Mouse (Mus musculus): ENCODE measurements around the gene Unc13a.

Unc13a gene

DNA sequence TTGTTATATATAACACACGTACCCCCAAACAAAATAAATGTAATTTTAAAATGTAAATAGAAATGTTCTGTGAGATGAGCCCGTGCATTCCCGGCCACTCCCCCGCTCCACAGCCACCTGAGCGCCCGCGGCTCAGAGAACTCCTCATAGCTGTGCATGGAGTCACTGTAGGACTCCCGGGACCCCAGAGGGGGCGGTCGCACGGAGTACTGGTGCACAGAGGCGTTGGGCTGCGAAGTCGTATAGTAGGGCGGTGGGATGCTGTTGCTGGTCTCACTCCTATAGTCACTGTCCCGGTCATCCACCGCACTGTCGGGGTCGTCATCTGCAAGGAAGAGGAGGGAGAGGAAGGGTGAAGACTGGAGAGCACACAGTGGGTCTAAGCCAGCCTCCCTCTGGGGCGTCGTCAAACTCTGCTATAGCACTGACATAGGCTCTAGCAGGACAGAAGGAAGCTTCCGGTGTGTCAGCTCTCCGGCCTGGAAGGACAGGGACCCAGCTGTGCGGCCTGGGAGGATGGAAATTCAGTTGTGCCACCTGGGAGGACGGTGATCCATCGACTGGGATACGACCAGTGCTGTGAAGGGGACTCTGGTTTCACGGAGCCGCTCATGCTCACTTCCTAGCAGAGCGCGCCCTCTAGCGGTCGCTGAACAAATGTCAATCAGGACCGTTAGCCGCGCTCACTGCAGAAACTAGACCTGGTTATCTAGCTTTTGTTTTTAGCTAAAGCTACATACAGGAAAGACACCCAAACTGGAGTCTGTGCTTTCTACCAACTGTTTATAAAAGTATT, 11.0 kb downstream of the Unc13a start:
- DNase-seq: peak; percentile 85

- DNase-seq: no peak
Observed at GRCm38 (mm10) chr8:71659751-71660150, 11.8 kb downstream of the Unc13a start.

DNA sequence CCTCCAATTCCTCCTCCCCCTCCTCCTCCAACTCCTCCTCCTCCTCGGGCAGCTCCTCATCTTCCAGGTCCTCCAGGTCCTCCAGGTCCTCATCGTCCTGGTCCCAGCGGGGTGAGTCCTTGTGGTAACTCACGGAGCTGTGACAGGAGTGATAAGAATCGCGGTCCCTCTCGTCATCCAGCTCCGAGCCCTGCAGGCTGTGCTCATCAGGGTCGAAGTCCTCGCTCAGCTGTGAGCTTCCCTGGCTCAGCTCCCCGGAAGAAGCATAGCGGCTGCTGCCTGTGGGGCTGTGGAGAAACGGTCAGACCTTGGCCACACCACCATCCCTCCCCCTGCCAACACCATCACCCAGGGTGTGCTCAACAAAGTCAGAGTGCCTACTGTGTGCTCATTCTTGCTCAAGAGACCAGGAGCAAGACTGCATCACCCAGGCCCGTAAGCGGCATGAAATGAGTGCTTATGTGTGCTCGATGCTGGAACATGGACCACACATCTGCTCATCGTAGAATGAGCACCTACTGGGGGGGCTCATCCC, 13.0 kb downstream of the Unc13a start:
- DNase-seq: no peak

DNA sequence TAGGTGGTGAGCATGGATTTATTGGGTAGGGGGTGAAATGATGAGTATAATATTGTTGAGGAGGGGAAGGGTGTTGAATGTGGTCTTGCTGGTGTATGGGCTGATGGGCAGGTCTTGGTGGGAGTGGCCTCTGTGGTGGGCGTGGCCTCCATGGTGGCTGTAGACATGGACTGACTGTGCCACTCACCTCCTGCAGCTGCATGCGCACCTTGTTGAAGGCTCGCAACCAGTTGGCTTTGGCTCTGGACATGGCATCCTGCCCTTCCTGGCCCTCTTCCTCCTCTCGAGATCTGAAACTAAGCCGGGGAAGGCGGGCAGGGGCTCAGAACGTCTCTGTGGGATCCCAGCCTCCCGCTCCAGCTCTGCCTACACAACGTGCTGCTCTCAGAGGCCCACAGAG, 13.7 kb downstream of the Unc13a start:
- DNase-seq: no peak

DNA sequence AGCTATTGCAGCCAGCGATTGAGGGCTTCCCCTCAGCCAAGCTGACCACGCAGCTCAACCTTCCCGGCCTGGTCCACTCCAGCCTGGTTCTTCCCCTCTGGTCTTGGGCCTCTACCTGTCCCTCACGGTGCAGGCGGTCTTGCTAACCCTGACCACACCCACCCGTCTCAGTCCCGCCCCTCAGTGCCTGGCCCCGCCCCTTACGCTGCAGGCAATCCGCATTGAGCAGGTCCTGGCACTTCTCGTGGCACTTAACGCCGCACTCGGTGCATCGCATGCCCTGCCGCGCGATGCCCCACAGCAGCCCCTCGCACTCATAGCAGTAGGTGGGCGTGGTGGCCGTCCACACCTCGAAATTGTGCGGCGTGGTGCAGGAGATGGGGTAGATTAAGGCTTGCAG, 17.0 kb downstream of the Unc13a start:
- DNase-seq: no peak

DNA sequence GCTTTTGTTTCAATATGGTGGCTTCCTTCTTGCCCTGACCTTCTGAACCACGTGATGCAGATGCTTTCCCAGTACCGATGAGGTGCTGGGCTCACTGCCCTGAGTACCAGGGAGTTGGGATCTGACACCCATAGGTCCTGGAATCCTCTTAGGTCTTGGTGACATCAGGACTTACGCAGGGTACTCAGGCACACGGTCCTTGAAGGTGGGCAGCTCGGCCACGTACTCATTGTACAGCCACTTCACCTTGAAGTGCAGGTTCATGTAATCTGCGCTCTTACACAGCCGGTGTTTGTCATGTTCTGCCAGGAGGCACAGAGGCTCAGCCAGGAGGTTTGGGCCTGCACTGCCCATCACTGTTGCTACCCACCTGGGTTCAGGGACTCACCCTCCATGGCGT, 26.0 kb downstream of the Unc13a start:
- no peak for DNase-seq

- no peak for DNase-seq
Observed at GRCm38 (mm10) chr8:71639318-71639717, 32.2 kb downstream of the Unc13a start.

DNA sequence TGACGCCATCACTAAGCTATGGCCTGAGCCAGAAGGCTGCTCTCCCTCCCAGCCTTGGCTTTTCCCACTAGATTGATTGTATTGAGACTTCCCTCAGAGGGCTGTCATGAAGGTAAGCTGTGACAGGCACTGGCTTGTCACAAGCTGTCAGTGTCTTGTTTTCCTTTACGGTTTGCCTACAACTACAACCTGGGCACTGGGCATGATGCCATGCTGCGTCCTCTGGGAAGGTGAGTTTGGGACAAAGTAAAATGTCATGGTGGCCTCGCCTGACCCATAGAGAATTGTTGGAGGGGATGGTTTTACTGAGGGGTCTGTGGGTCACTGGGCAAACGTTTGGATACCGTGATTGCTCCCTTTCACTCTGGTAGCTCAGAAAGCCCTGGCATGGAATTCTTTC, 33.2 kb downstream of the Unc13a start:
- no peak for DNase-seq

GRCm38 (mm10) chr8:71637149-71638095, 34.1 kb downstream of the Unc13a start:
- DNase-seq: peak; percentile 80

- peak; percentile 67 for DNase-seq
Observed at GRCm38 (mm10) chr8:71633981-71634667, 37.4 kb downstream of the Unc13a start.

DNA sequence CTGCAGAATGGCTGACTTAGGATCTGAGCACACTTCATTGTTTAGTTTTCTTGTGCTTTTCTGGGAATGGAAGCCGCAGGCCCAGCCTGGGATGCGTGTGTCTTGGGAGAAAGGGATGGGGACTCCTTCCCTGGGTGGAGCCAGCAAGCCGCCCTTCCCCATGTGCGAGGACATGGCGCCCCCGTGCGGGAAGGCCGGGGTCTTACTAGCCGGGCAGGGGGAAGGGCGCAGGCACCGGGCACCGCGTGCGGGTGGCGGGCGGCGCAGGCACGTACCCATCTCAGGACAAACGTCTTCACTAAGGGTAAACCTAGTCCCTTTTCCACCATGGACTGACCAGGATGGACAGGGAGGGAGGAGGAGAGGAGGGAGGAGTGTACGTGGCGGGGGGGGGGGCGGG, 38.4 kb downstream of the Unc13a start:
- no peak for DNase-seq

DNA sequence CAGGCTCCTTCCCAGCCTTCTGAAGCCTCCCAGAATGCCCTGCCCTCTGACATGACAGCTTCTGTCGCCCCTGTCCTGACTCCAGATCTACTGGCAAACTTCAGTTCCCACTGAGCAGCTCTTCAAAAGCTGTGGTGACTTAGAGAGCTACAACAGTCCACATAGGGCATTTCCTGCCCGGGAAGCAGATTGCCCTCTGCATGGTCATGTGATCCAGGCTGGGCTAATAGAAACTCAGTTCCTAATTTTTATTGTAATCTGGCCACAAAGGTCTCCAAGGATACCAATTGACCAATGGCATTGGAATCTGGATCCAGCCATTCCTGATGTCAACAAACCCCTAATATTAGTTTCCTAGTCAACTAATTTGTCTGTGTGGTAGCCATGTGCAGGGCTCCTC, 39.7 kb downstream of the Unc13a start:
- no peak for DNase-seq

- DNase-seq: no peak
Observed at GRCm38 (mm10) chr8:71630761-71631160, 40.8 kb downstream of the Unc13a start.

DNA sequence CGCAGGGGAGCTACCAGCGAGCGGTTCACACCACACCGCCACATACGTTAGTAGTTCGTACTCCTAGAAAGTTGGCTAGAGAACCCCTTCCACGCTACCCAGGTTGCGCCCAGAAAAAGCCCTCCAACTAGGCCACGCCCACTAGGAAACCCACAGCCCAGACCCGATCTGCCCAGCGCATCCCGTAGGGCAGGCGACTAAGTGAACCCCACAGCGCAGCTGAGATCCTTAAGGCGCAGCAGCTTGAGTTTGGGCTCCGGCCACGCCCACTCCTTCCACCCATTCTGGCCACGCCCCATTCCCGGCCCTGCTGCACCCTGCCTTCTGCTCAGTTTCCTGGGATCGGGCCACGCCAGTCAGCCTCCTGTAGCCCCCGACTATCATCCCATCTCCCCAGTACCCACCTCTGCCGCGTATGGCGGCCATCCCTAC, 41.8 kb downstream of the Unc13a start:
- no peak for DNase-seq

DNA sequence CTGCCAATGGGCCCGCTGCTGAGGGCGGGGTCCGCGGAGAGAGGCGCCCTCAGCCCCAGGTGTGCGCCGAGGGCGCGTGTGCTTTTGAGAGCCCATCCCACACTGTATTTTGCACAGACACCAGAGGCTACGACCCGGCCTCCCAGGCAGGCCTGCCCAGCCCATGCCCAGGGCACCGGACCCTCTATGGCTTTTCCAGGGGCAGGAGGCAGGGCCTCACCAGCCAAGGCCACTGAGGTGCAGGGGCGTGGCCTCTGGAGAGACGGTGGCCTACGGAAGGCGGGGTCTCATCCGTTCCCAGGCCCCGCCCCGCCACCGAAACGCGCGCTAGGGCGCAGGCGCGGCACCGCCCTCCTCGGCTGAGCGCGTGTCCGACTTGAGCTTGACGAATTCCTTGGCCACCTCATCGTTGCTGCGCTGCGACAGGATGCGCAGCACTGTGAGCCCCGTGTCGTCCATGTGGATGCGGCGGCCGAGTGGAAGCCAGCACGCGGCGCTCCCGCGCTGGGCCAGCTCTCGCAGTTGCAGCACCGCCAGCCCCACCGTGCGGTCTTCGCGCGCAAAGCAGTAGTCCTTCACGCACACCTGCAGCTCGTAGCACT, 42.4 kb downstream of the Unc13a start:
- peak; percentile 91 for DNase-seq

DNA sequence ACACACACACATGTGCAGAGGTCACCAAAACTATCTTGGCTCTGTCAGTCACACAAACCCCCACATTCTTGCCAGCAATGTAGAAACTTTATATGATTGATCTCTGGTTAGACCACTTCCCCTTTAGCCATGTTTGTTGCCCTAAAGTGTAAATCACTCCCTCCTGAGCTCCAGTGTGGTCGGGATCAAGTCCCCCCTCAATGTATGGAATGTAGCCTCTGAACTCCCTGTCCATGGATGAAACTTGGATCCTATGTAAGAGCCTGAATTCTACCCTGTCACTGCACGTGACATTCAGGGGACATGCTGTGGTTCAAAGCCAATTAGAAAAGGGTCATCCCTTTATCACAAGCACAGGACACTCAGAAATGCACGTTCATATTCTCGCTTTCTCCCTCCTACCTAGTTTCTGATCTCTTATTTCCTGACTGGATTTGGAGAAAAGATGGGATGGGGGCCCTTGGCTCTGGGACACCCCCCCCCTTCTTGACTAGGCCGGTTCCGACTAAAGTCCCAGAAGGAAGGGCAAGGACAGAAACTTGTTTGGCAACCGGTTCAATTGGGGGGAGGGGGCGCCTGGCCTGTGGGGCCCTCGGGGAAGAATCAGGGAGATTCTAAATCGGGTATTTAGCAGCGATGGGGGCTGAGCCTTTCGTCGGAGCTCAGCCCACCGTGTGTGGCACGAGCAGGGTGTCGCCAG, 43.0 kb downstream of the Unc13a start:
- DNase-seq: no peak

DNA sequence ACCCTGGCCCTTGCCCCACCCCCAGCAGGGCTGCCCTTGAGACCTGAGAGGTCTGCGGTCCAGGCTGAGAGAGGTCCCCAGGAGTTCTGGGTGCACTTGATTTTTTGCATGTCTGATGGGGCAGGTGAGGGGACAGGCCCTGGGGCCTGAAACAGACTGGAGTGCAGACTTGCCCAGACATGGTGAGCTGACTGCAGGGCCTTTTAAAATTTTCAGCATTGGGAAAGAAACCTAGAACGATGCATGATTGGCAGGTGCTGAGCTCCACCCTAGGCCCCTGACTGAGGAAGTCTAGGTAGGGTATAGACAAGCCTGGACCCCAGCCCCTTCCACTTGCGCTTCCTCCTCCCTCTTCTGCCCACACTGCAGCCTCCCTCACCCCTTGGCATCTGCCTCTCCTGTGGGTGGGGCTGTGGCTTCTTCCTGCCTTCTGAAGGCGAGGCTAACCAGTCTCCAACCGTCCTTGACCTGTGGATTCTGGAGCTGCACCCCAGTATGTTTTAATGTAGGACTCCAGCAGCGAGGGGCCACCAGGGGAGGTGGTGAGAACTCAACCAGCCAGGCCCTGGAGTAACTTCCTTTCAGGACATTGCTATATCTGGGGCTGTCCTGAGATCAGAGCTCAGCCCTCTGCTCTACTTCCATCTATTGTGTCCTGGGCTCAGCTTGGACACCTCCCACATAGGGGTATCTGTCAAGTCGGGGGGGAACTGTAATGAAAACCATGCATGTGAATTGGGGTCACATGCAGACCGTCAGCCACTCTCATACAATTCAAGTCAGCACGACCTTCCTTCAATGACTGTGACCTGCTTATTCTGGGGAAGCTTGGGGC, 44.1 kb downstream of the Unc13a start:
- DNase-seq: no peak

DNA sequence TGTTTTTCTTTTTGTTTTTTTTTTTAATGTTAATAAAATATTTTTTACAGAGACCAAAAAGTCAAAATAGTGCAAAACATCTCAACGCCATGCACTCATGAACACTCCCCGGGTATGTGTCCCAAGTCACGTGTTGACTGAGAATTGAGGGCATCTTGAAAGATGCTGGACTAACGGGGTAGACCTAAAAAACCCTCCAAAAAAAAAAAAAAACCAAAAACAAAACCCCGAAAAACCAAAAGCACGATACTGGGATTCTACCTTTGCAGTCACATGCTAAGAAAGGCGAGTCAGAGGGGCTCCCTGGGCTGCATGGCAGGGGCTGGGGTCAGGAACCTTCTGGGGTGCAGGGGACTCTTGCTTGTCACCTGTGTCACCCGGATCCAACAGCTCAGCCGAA, 44.8 kb downstream of the Unc13a start:
- DNase-seq: no peak

- DNase-seq: no peak
Observed at GRCm38 (mm10) chr8:71625088-71625487, 46.5 kb downstream of the Unc13a start.

DNA sequence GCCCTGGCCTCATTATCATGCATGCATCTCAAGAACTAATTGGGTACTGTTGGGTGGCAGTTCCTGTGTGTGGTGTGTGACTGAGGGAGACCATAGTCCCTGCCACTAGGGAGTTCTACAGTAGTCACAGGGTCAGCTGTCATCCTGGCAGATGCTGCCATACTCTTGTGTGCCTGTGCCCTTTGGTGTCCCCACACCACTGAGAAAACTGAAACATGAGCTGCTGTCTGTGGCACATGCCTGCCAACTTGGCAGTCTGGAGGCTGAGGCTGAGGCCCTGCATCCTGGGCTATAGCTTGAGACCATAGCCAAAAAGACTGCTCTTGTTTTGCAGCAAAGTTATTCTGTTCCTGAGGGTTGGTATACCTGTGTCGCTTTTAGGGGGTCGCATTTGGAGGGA, 51.8 kb downstream of the Unc13a start:
- no peak for DNase-seq

DNA sequence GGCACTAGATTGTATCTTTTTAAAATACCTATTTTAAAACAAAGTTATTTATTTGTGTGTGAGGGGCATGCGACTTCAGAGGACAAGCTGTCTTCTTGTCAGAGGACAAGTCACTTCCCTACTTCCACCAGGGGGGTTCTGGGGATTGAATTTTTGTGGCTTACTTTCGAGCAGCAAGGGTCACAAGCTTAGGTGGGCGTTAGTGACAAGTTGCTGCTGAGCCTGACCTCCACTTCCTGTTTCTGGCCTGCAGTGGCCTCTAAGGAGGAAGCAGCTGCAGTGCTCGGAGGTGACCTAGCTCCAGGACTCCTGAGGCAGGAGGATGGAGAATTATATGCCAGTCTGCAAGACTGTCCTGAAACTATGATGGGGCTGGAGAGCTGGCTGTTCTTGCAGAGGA, 58.1 kb downstream of the Unc13a start:
- peak; percentile 74 for DNase-seq
